28 mouse cellular contexts compared by ENCODE assay signal in the genomic region with DNA sequence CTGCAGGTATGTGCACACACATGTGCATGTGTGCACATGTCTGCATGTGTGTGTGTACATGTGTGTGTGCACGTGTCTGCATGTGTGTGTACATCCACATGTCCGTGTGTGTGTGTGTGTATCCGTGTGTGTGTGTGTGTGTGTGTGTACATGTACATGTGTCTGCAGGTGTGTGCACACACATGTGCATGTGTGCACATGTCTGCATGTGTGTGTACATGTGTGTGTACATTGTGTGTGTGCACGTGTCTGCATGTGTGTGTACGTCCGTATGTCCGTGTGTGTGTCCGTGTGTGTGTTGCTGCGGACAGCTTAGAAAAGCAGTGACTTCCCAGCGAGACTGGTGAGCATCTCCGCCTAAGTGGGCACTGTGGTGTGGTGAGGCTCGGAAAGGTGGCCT. TPM values are rescaled to one million over a fixed set of nuclear protein-coding genes. Genes with fewer than 3 reads are reported as not detected.
"Had no signal": no experiment of that assay in that cellular context is flagged by ENCODE, and none has a peak within 500 bp of the region (broad histone marks: within the 10 kb centered on the region; RNA-seq: fewer than 3 reads in every experiment).

No protein-coding gene starts in this region.

- DNase-seq: cerebellum, adult 8-10 months; cerebellum, adult 9-10 months; cerebellum, adult 9-11 months; cerebellum, postnatal 10 days; cerebellum, postnatal 14 days; cerebellum, postnatal 25 days; cerebellum, postnatal 36 days; embryo, embryonic 11 days; forebrain, postnatal 0 days; gastrocnemius, adult 2 months; gastrocnemius, postnatal 10 days; gastrocnemius, postnatal 14 days; gastrocnemius, postnatal 25 days; gastrocnemius, postnatal 36 days; heart, adult 11 months; heart, adult 18-20 months; heart, adult 2 months had no signal

- H3K36me3 ChIP-seq: embryonic facial prominence, embryonic 10.5 days; embryonic facial prominence, embryonic 15.5 days; forebrain, embryonic 10.5 days; forebrain, embryonic 15.5 days had no signal

- H3K4me2 ChIP-seq: embryonic facial prominence, embryonic 12.5 days; embryonic facial prominence, embryonic 13.5 days; embryonic facial prominence, embryonic 15.5 days; forebrain, embryonic 13.5 days; forebrain, embryonic 15.5 days had no signal

- H3K9ac ChIP-seq: embryonic facial prominence, embryonic 12.5 days; embryonic facial prominence, embryonic 15.5 days; forebrain, embryonic 13.5 days; forebrain, embryonic 15.5 days; forebrain, postnatal 0 days had no signal

- H3K9me3 ChIP-seq: embryonic facial prominence, embryonic 10.5 days; embryonic facial prominence, embryonic 12.5 days; embryonic facial prominence, embryonic 13.5 days; embryonic facial prominence, embryonic 15.5 days; forebrain, embryonic 10.5 days; forebrain, embryonic 13.5 days; forebrain, embryonic 15.5 days had no signal

- H3K27ac ChIP-seq: embryonic facial prominence, embryonic 10.5 days; embryonic facial prominence, embryonic 12.5 days; embryonic facial prominence, embryonic 13.5 days; embryonic facial prominence, embryonic 15.5 days; forebrain, embryonic 10.5 days; forebrain, embryonic 13.5 days; forebrain, embryonic 15.5 days; gastrocnemius, adult 2 months; heart, adult 2 months had no signal

- H3K27me3 ChIP-seq: embryonic facial prominence, embryonic 12.5 days; embryonic facial prominence, embryonic 13.5 days; embryonic facial prominence, embryonic 15.5 days had no signal

- ATAC-seq: forebrain, embryonic 13.5 days; forebrain, embryonic 14.5 days; forebrain, embryonic 15.5 days; forebrain, embryonic 16.5 days; forebrain, postnatal 0 days had no signal

- H3K4me3 ChIP-seq: embryonic facial prominence, embryonic 10.5 days; embryonic facial prominence, embryonic 12.5 days; embryonic facial prominence, embryonic 13.5 days; embryonic facial prominence, embryonic 15.5 days; erythroblast, embryonic 14.5 days; forebrain, embryonic 10.5 days; forebrain, embryonic 13.5 days; forebrain, embryonic 15.5 days; gastrocnemius, adult 2 months; heart, adult 2 months had no signal

RNA-seq across cellular contexts. Expression of gene Col5a1, which starts 6.8 kb away (rescaled TPM):
- total RNA-seq: granulocyte monocyte progenitor cell, adult 5-6 weeks had no signal
